Mouse (Mus musculus) heart, postnatal 25 days (tissue): ENCODE results near the gene Cd33. TPM values are rescaled to one million over a fixed set of nuclear protein-coding genes. Genes with fewer than 3 reads are reported as not detected.

ENCODE experiments used
- DNase-seq: peaks from one replicate; pipeline ENCODE4 v3.0.0; 2022; ENCODE audit warnings: low spot score
- intact Hi-C: fragments of 180-260 bp; cut with DNase I; formaldehyde crosslinking; loops from one replicate; pipeline ENCODE4 v1.15.1; 2025
- total RNA-seq, 2 experiments: library from RNA; stranded (reverse); gene quantifications; 2 replicates each; pipeline ENCODE4 v1.2.3; 2021

Cd33 gene
- total RNA-seq, 2 experiments from 2014 or later = 3.2 to 3.4 TPM

GRCm38 (mm10) chr7:43522776-43523175 is 21.5 kb downstream of the Cd33 start:
- intact Hi-C loops = no loop called here
- DNase-seq = no peak

- intact Hi-C loops = no loop called here
- DNase-seq = no peak
These were observed 25.9 kb downstream of the Cd33 start for GRCm38 (mm10) chr7:43518341-43518740.

GRCm38 (mm10) chr7:43515076-43515475 is 29.2 kb downstream of the Cd33 start:
- intact Hi-C loops = no loop called here
- DNase-seq = no peak

- DNase-seq = no peak
- intact Hi-C loops = no loop called here
These were observed 31.7 kb downstream of the Cd33 start for GRCm38 (mm10) chr7:43512519-43512918.

- no peak for DNase-seq
- intact Hi-C loops = no loop called here
These were observed 32.3 kb downstream of the Cd33 start for GRCm38 (mm10) chr7:43511707-43512478.

- DNase-seq = no peak
- intact Hi-C loops = no loop called here
These were observed 48.7 kb downstream of the Cd33 start for GRCm38 (mm10) chr7:43495343-43496021.

GRCm38 (mm10) chr7:43490861-43491260 is 53.4 kb downstream of the Cd33 start:
- intact Hi-C loops = no loop called here
- DNase-seq = no peak

- intact Hi-C loops = no loop called here
- no peak for DNase-seq
These were observed 54.0 kb downstream of the Cd33 start for GRCm38 (mm10) chr7:43490182-43490584.

- no peak for DNase-seq
These were observed 54.5 kb downstream of the Cd33 start, which contains the start of gene Iglon5 for GRCm38 (mm10) chr7:43489631-43490125. Gene Iglon5, minus strand, starts transcription at chr7:43490075.

GRCm38 (mm10) chr7:43488646-43489045 is 55.6 kb downstream of the Cd33 start:
- no peak for DNase-seq
- intact Hi-C loops = no loop called here

More at GRCm38 (mm10) chr7:43489631-43490125, 54.5 kb downstream of the Cd33 start, which contains the start of gene Iglon5:
- intact Hi-C loops = no loop called here

- DNase-seq = no peak
- intact Hi-C loops = no loop called here
These were observed 61.0 kb downstream of the Cd33 start for GRCm38 (mm10) chr7:43483236-43483635.

GRCm38 (mm10) chr7:43482090-43482716 is 62.0 kb downstream of the Cd33 start:
- DNase-seq = no peak
- intact Hi-C loops = no loop called here

- no peak for DNase-seq
- intact Hi-C loops = no loop called here
These were observed 63.0 kb downstream of the Cd33 start for GRCm38 (mm10) chr7:43481191-43481590.

- no peak for DNase-seq
- intact Hi-C loops = no loop called here
These were observed 67.9 kb downstream of the Cd33 start for GRCm38 (mm10) chr7:43476376-43476775.

GRCm38 (mm10) chr7:43475706-43476105 is 68.5 kb downstream of the Cd33 start:
- intact Hi-C loops = no loop called here
- no peak for DNase-seq

Other genes with a start within 250 kb of the Cd33 start
- gene Zfp715, start 231.1 kb downstream of the Cd33 start, total RNA-seq = 10 to 100 TPM; 17.3 to 18.4 TPM
- gene Siglecf, start 193.1 kb downstream of the Cd33 start, total RNA-seq = not detected
- gene Siglecg, start 136.2 kb downstream of the Cd33 start, total RNA-seq = under 1 TPM; 0.13 to 0.14 TPM
- gene Lim2, start 116.8 kb downstream of the Cd33 start, total RNA-seq = not detected
- not detected for gene Nkg7, start 107.4 kb downstream of the Cd33 start, total RNA-seq
- not detected for gene Cldnd2, start 103.6 kb downstream of the Cd33 start, total RNA-seq
- gene Etfb, start 100.3 kb downstream of the Cd33 start, total RNA-seq = 1,000 to 10,000 TPM; 1,293 to 1,340 TPM
- gene Gm45233, start 100.3 kb downstream of the Cd33 start, total RNA-seq = under 1 TPM; 0.39 to 0.61 TPM
- 1 to 10 TPM in 1 of 2 experiments, under 1 TPM in 1; 0.81 to 1.8 TPM for gene Vsig10l, start 81.3 kb downstream of the Cd33 start, total RNA-seq
- gene Iglon5, start 54.4 kb downstream of the Cd33 start, total RNA-seq = under 1 TPM; 0.13 to 0.22 TPM
- not detected for gene 4931406B18Rik, start 38.5 kb downstream of the Cd33 start, total RNA-seq
- 1 to 10 TPM in 1 of 2 experiments, under 1 TPM in 1; 0.70 to 1.1 TPM for gene Zfp658, start 17.8 kb upstream of the Cd33 start, total RNA-seq
- gene Zfp719, start 35.2 kb upstream of the Cd33 start, total RNA-seq = 1 to 10 TPM; 7.4 to 7.7 TPM
- gene Zfp819, start 62.7 kb upstream of the Cd33 start, total RNA-seq = not detected
- not detected for gene Ceacam18, start 90.3 kb upstream of the Cd33 start, total RNA-seq
- gene Siglece, start 115.7 kb upstream of the Cd33 start, total RNA-seq = 1 to 10 TPM; 1.1 TPM
- 1 to 10 TPM; 3.2 to 3.8 TPM for gene Ctu1, start 127.6 kb upstream of the Cd33 start, total RNA-seq
- under 1 TPM; 0.28 to 0.34 TPM for gene Klk14, start 146.0 kb upstream of the Cd33 start, total RNA-seq
- gene Klk13, start 168.1 kb upstream of the Cd33 start, total RNA-seq = not detected
- gene Klk12, start 224.5 kb upstream of the Cd33 start, total RNA-seq = not detected
- not detected for gene Klk11, start 230.2 kb upstream of the Cd33 start, total RNA-seq
- under 1 TPM; 0.20 to 0.42 TPM for gene Klk10, start 236.6 kb upstream of the Cd33 start, total RNA-seq
- not detected for gene Klk9, start 247.5 kb upstream of the Cd33 start, total RNA-seq